Mouse (Mus musculus): Measurements from ENCODE around the gene Cdk8.

Gene Cdk8

DNA sequence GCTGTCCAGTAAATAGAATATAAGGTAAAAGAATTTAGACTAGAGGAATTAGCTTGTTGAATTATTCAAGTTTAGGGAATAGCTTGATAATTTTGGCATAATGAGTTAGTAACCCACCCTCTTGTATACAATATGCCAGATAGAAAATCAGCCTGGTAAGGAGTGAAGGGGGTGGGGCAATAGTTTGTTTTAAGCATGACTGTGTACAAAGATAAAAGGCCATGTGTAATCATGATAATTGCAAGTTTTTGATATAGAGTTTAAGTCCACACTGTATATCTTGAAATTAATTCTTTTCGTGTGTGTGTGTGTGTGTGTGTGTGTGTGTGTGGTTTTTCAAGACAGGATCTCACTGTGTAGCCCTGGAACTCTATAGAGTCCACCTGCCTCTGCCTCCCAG is 3.3 kb downstream of the Cdk8 start:
- no peak for DNase-seq

DNA sequence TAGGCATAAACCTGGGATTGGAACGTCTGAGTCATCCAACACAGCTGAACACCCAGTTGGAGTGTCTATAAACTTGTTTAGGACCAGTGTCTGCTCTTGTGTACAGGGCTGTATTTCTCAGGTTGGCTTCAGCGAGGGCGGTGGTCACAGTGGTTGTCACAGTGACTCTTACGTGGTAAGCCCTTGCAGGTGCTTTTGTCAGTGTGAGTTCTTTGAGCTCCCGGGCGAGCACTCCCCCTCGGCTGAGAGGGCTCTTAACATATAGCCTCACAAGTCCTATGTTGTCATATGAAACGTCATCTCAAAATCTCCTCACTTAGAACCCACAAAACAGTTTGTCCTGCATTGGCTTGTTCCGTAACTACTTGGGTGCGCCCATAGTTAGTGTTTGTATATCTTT is 7.2 kb downstream of the Cdk8 start:
- DNase-seq, result no peak

DNA sequence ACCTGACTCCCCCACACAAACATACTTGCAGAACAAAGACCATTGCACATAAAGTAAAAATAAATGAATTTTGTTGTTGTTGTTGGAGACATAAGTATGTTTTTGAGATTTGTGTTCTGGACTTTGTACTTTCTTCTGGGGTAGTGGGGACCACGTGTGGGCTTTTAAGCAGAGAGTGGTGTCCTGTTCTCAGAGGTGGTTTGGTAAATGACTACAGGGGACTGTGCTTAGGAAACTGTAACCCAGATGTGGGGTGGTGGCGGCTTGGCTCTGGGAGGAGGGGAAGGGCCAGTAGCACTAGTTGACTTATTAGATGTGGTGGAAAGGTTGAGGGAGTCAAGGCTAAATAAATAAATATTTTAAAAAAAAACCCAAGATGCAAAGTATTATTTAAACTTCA is 9.7 kb downstream of the Cdk8 start:
- no peak for DNase-seq

GRCm38 (mm10) chr5:146241202-146241601 is 10.2 kb downstream of the Cdk8 start:
- no peak for DNase-seq

DNA sequence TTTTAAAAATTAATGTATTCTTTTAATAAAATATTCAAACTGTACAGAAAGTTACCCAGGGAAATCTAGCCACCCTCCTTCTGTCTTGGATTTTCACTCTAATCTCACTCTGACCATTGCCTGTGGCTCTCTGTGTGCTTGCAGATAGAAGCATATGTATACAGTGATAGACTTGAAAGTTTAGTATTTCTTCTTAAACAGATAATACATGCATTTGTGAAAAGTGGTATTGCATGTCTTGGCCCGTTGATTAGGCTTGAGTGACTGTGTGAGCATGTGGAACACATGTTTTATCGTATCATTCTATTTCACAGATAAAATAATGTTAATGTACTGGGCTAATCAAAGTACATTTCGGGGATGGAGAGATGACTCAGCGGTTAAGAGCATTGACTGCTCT is 14.2 kb downstream of the Cdk8 start:
- no peak for DNase-seq

DNA sequence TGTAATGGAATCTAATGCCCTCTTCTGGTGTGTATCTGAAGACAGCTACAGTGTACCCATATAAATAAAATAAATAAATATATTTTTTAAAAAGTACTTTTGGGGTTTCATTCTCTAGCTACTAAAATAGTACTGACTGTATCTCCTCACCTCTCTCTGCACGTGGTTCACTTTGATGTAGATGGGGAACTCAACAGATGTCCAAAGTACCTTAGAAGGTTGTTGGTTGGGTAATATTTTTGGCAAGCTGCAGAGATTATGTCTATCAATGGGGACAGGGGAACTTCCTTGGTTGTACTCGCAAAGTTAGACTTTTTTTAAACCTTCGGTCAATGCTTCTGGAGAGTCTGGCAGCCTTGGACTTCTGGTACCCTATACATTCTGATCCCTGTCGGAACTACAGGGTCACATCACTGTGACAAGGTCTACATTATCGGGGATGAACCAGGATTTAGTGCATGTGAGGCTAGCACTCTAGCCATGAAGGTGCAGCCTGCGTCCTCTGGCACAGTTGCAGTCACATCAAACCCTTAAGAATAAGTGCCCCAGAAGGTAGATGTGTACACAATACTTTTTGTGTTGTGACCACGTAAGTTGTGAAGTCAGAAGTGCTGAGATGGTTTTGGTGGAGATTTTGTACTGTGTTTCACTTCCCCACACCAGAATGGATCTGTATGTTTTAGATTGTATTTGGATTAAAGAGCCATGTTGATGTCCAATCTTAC is 14.8 kb downstream of the Cdk8 start:
- no peak for DNase-seq

DNA sequence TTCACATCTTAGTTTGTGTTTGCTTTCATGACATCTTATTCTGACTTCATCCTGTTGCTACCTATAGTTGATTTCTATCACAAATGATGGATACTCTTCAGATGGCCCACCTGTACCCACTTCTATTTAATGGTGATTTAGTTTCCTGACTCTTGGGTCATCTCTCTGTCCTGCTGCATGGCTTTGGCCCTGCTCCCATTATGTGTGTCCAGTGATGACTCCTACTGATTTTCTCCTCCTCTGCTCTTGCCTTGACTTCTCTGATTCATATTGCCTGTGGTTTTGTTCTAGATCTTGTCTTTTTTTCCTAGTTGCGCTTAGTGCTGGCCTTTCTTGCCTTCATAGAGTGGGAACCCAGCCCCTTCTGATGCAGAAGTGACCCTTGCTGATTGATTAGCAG is 15.4 kb downstream of the Cdk8 start:
- DNase-seq, result no peak

GRCm38 (mm10) chr5:146247709-146248108 is 16.7 kb downstream of the Cdk8 start:
- no peak for DNase-seq

DNA sequence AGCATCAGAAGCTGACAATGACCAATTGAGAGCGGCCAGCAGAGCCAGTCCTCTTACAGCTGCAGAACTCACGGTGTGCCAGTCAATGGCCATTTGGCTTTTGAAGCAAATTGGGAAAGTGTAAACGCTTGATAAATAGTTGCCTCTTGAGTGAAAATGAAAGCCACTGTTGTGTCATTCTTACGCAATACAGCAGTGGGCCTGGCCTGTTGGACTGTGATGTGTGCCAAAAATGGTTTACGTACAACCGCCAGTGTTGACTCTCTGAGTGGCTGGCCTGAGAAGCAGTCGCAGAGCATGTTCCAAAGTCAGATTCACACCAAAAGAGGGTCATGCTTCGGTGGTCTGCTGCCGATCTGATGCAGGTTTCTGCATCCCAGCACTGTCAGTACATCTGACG is 17.7 kb downstream of the Cdk8 start:
- no peak for DNase-seq

DNA sequence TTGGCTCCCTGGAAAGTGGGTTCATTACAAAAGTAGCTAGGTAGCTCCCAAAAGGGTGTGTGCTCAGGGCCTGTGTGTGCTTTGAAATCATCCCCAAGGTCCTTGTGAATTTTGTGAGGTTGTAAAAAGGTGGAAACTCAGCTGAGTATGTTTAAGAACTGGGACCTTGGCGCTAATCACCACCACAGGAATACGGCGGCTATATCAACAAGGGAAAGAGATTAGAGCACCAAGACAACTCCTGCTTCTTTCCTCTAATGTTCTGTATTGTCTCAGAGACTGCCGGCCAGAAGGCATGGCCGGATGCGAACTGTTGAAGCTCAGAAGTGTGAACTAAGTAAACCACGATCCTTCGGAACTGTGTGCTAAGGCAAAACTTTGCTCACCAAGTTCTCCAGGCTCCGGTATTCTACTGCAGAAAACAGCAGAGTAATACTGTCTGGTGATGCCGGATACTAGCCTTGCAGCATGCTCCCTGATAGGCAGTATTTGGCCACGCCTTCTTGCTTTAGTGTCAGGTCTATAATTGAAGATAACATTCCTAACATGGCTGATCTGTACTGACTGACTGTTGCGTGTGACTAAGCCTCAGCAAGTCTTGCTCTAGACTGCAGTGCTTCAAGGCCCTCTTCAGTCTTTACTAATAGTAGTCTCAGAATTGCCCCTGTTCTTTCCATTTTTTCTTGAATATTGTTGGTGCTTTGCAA is 19.5 kb downstream of the Cdk8 start:
- DNase-seq, result no peak

DNA sequence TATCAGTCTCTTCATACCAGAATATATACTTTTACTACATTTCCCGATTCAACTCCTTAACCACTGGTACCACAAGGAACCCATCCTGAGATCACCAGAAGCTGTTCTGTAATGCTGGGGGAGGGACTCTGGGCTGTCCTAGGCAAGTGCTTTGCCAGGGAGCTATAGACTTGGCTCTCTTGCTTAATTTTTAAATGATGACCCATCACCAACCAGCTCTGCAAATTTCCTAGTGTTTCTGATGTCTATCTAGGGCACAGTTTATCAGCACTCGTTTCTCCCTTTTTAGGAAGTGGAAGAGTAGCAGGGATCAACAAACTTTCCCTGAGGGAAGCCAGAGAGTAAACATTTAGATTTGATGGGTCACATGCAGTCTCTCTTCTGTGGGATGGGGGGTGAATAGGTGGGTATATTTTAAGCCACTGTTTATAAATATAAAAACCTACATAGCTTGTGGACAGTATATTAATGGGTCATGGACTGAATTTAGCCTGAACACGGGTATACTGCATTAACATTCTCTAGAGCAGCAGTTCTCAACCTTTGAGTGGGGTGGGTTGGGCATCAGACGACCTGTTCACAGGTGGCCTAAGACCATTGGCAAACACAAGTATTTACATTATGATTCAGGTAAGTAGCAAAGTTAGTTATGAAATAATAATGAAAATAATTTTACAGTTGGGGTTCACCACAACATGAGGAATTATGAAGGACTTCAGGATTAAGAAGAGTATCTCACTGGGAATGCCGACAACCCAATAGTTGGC is 20.8 kb downstream of the Cdk8 start:
- no peak for DNase-seq

DNA sequence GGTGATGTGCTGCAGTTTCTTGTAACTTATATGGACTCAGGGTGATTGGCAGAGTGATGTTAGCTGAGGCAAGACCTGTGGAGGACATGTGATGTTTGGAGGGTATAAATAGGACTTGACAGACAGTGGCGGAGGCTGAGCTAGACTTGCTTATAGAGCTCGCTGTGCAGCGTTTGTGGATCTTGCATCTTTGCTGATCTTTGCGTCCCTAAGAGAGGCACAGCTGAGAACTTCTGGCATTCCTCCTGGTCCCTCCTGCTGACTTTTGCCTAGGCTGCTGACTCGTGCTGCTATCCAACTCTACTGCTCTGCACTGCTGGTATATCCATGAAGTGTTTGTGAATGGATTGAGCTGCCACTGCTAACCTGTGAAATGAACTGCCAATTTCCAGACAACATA is 22.6 kb downstream of the Cdk8 start:
- no peak for DNase-seq

DNA sequence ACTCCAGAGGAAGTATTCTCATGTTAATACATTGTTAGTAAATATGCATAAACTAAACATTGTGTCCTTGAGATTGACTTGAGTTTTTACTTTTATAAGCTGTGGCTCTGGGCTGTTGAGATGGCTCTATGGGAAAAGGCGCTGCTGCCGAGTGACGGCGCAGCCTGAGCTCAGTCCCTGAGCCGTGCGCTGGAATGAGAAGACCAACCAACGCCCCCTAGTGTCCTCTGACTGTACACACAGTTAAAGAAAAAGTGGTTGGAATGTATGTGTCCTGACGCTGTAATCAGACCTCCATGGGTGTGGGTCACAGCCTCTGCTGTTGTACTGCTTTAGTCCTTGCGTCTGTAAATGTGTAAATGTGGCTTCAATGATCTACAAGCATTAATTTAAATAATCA is 29.0 kb downstream of the Cdk8 start:
- no peak for DNase-seq

- peak; percentile 37 for DNase-seq
Observed at GRCm38 (mm10) chr5:146265934-146266591, 35.0 kb downstream of the Cdk8 start.

- no peak for DNase-seq
Observed at GRCm38 (mm10) chr5:146267776-146268175, 36.7 kb downstream of the Cdk8 start.

- no peak for DNase-seq
Observed at GRCm38 (mm10) chr5:146270593-146270992, 39.6 kb downstream of the Cdk8 start.

GRCm38 (mm10) chr5:146271662-146272061 is 40.6 kb downstream of the Cdk8 start:
- DNase-seq, result no peak

DNA sequence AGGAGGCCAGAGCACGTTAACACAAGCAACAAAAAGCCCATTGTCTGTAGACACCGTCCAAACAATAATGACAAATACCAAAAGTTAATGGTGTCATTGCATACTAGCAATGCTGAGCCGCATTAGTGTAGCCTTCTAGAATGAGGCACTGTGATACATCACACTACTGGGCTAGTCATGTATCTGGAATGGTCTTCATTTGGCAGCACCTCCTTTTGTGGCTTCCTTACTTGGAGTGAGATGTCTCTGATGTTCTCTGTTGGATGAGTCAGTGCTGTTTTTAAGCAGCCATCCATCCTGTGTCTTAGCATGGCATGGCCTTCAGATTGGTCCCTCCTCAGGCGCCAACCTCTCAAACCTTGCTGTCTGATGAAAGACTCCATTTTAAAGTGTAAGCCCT is 42.1 kb downstream of the Cdk8 start:
- no peak for DNase-seq

- no peak for DNase-seq
Observed at GRCm38 (mm10) chr5:146274420-146275045, 43.5 kb downstream of the Cdk8 start.

- no peak for DNase-seq
Observed at GRCm38 (mm10) chr5:146277513-146277912, 46.5 kb downstream of the Cdk8 start.

DNA sequence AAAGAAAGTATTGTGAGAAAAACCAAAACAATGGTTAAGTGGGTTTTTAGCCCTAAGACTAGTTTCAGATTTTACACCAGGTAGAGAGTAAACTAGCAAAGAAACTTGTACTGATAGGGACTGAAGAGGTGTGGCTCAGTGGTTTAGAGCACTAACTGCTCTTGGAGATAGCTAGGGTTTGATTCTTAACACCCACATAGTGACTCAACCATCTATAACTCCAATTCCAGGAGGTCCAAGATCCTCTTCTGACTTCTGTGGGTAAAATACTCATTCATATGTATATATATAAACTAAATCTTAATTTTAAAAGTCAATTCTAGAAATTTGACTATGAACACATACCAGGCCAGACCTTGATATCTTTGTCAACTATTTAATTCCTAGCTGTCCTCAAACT is 49.0 kb downstream of the Cdk8 start:
- no peak for DNase-seq

DNA sequence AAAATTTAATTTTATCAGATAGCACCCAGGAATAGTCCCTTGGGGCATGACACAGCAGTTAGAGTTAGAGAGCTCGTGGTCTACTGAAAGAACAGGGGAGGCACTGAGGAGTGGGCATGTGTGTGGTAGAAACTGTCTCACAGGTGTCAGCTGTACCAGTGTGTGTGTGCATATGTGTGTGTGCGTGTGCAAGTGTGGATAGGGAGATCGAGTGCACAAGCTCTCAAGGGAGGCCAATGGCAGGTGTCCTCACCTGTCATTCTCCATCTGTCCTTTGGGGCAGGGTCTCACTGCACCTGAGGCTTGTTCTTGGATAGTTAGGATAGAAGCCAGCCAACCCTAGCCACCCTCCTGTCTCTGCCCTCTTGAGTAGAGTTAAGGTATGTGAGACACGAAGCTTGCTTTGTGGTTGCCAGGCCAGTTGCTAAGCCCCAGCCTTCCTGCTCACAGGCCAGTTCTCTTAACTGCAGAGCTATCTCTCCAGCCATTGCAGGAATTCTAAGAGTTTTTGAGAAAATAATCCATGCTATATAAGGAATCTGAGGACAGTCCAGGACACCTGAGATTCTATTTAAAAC is 50.3 kb downstream of the Cdk8 start:
- no peak for DNase-seq
